Mouse (Mus musculus): ENCODE data around the gene Rundc1. TPM values are rescaled to one million over a fixed set of nuclear protein-coding genes. Genes with fewer than 3 reads are reported as not detected.
"Not testable (repeated sequence)": the region's sequence is repeated elsewhere in the genome, so short reads cannot be mapped to it uniquely, and the experiment has no call there.

Rundc1 gene
- total RNA-seq, 2 experiments from 2014 or later, result 30.7 to 33.2 TPM

GRCm38 (mm10) chr11:101442127-101442693 is 17.3 kb downstream of the Rundc1 start, which contains the start of gene Rpl27:
TSS of gene Rpl27 (plus strand) at chr11:101442298.
- DNase-seq (ENCODE audit: extremely low spot score in 1 of 2, low spot score in 1 of 2), result peak; percentile 83 to 90

- DNase-seq (ENCODE audit: extremely low spot score in 1 of 2, low spot score in 1 of 2), result no peak
These were observed 17.9 kb downstream of the Rundc1 start for GRCm38 (mm10) chr11:101442760-101443159.

- DNase-seq (ENCODE audit: extremely low spot score in 1 of 2, low spot score in 1 of 2), result no peak
These were observed 21.4 kb downstream of the Rundc1 start for GRCm38 (mm10) chr11:101446319-101446718.

GRCm38 (mm10) chr11:101446860-101447259 is 22.0 kb downstream of the Rundc1 start:
- not testable (repeated sequence) for DNase-seq (ENCODE audit: extremely low spot score in 1 of 2, low spot score in 1 of 2)

GRCm38 (mm10) chr11:101447786-101448185 is 22.9 kb downstream of the Rundc1 start:
- no peak for DNase-seq (ENCODE audit: extremely low spot score in 1 of 2, low spot score in 1 of 2)

GRCm38 (mm10) chr11:101448274-101448746 is 23.4 kb downstream of the Rundc1 start, which contains the start of gene Ifi35:
TSS of gene Ifi35 (plus strand) at chr11:101448407.
- no peak for DNase-seq (ENCODE audit: extremely low spot score in 1 of 2, low spot score in 1 of 2)

GRCm38 (mm10) chr11:101448899-101449298 is 24.0 kb downstream of the Rundc1 start:
- no peak for DNase-seq (ENCODE audit: extremely low spot score in 1 of 2, low spot score in 1 of 2)

- not testable (repeated sequence) for DNase-seq (ENCODE audit: extremely low spot score in 1 of 2, low spot score in 1 of 2)
These were observed 24.7 kb downstream of the Rundc1 start for GRCm38 (mm10) chr11:101449596-101449995.

- no peak for DNase-seq (ENCODE audit: extremely low spot score in 1 of 2, low spot score in 1 of 2)
These were observed 25.5 kb downstream of the Rundc1 start for GRCm38 (mm10) chr11:101450394-101450793.

GRCm38 (mm10) chr11:101451536-101451935 is 26.7 kb downstream of the Rundc1 start:
- no peak for DNase-seq (ENCODE audit: extremely low spot score in 1 of 2, low spot score in 1 of 2)

GRCm38 (mm10) chr11:101452093-101452774 is 27.3 kb downstream of the Rundc1 start:
- no peak for DNase-seq (ENCODE audit: extremely low spot score in 1 of 2, low spot score in 1 of 2)

- DNase-seq (ENCODE audit: extremely low spot score in 1 of 2, low spot score in 1 of 2), result no peak
These were observed 29.8 kb downstream of the Rundc1 start for GRCm38 (mm10) chr11:101454702-101455101.

- no peak for DNase-seq (ENCODE audit: extremely low spot score in 1 of 2, low spot score in 1 of 2)
These were observed 30.7 kb downstream of the Rundc1 start for GRCm38 (mm10) chr11:101455627-101456026.

- DNase-seq (ENCODE audit: extremely low spot score in 1 of 2, low spot score in 1 of 2), result no peak
These were observed 32.7 kb downstream of the Rundc1 start for GRCm38 (mm10) chr11:101457631-101458030.

- DNase-seq (ENCODE audit: extremely low spot score in 1 of 2, low spot score in 1 of 2), result no peak
These were observed 33.3 kb downstream of the Rundc1 start for GRCm38 (mm10) chr11:101458217-101458616.

- DNase-seq (ENCODE audit: extremely low spot score in 1 of 2, low spot score in 1 of 2), result no peak
These were observed 34.8 kb downstream of the Rundc1 start for GRCm38 (mm10) chr11:101459716-101460115.

GRCm38 (mm10) chr11:101460321-101460720 is 35.4 kb downstream of the Rundc1 start:
- no peak for DNase-seq (ENCODE audit: extremely low spot score in 1 of 2, low spot score in 1 of 2)

- no peak for DNase-seq (ENCODE audit: extremely low spot score in 1 of 2, low spot score in 1 of 2)
These were observed 37.3 kb downstream of the Rundc1 start for GRCm38 (mm10) chr11:101462141-101462540.

GRCm38 (mm10) chr11:101462583-101463440 is 37.9 kb downstream of the Rundc1 start:
- no peak for DNase-seq (ENCODE audit: extremely low spot score in 1 of 2, low spot score in 1 of 2)

- no peak for DNase-seq (ENCODE audit: extremely low spot score in 1 of 2, low spot score in 1 of 2)
These were observed 39.6 kb downstream of the Rundc1 start, which contains the start of gene Rnd2 for GRCm38 (mm10) chr11:101464211-101465100. TSS of gene Rnd2 (plus strand) at chr11:101464999.
